Mouse (Mus musculus) heart, embryonic 11.5 days (tissue): ENCODE measurements around the gene Bcl2a1c. TPM values are rescaled to one million over a fixed set of nuclear protein-coding genes. Genes with fewer than 3 reads are reported as not detected.
"Not testable (repeated sequence)": the region's sequence is repeated elsewhere in the genome, so short reads cannot be mapped to it uniquely, and the experiment has no call there.

Experiments used
- ATAC-seq: fragments of 200-750 bp; cut with Nextera tagmentation; replicated peaks from 2 replicates; pipeline ENCODE4 v1.8.0; 2017; ENCODE audit warnings: moderate library complexity; ENCODE audit not compliant: insufficient number of reproducible peaks, low FRiP score, low TSS enrichment
- H3K27ac ChIP-seq: fragments of 300-500 bp; sonication (generic); 2 replicates; pipeline ENCODE4 v1.5.1; 2014; ENCODE audit warnings: mild to moderate bottlenecking, low read depth, low read length
- H3K27me3 ChIP-seq: fragments of 300-500 bp; sonication (generic); 2 replicates; pipeline ENCODE4 v1.6.1; 2014; ENCODE audit warnings: mild to moderate bottlenecking, low read length, mixed read lengths; ENCODE audit not compliant: control insufficient read depth, insufficient read depth
- H3K36me3 ChIP-seq: fragments of 300-500 bp; sonication (generic); 2 replicates; pipeline ENCODE4 v1.6.1; 2014; ENCODE audit warnings: mild to moderate bottlenecking, low read length, moderate library complexity, mixed read lengths; ENCODE audit not compliant: control insufficient read depth, insufficient read depth
- H3K4me1 ChIP-seq: fragments of 300-500 bp; sonication (generic); 2 replicates; pipeline ENCODE4 v1.6.1; 2014; ENCODE audit warnings: low read length; ENCODE audit not compliant: control insufficient read depth, insufficient read depth
- H3K4me2 ChIP-seq: fragments of 300-500 bp; sonication (generic); 2 replicates; pipeline ENCODE4 v1.6.1; 2014; ENCODE audit warnings: mild to moderate bottlenecking, moderate library complexity
- H3K4me3 ChIP-seq: fragments of 300-500 bp; sonication (generic); 2 replicates; pipeline ENCODE4 v1.5.1; 2014; ENCODE audit warnings: low read depth, low read length
- H3K9ac ChIP-seq: fragments of 300-500 bp; sonication (generic); 2 replicates; pipeline ENCODE4 v1.6.1; 2014; ENCODE audit warnings: mild to moderate bottlenecking, low read depth, low read length, moderate library complexity
- H3K9me3 ChIP-seq: fragments of 300-500 bp; sonication (generic); replicated peaks from 2 replicates; pipeline ENCODE4 v1.6.1; 2016; ENCODE audit warnings: low read length; ENCODE audit not compliant: control insufficient read depth
- WGBS: fragments of 180-500 bp; shearing (Covaris S2); extraction: QIAGEN DNeasy Blood & Tissue Kit; methylation state at CpG from one replicate; pipeline ENCODE4 v1.1.7; 2014; ENCODE audit not compliant: insufficient replicate concordance; 5-methylcytosine and 5-hydroxymethylcytosine counted together
- polyA plus RNA-seq: library from polyadenylated mRNA; unstranded; fragments of >200 nt; fragmentation: Nextera tagmentation; extraction: Ambion mirVana; gene quantifications from 2 replicates; pipeline ENCODE4 v1.2.1, GENCODE M21; 2014

Bcl2a1c gene
- polyA plus RNA-seq, 1 experiment from 2014 or later: not detected

GRCm38 (mm10) chr9:114371717-114372116 is 41.8 kb downstream of the Bcl2a1c start:
- H3K9ac ChIP-seq, H3K4me2 ChIP-seq, H3K36me3 ChIP-seq, H3K4me3 ChIP-seq, H3K27me3 ChIP-seq, ATAC-seq, H3K27ac ChIP-seq, H3K4me1 ChIP-seq, H3K9me3 ChIP-seq: not testable (repeated sequence)
- WGBS: 30% methylated on average over 5 of the region's 5 CpGs

- Histone ChIP-seq H3K4me3 (no peak overlapping the region), H3K27ac (no peak overlapping the region), H3K9me3 (no peaks in the 10 kb centered on the region), H3K4me2 (no peak overlapping the region), H3K9ac (no peak overlapping the region), H3K4me1 (no peaks in the 10 kb centered on the region; the same call in 1 of the 2 replicates), H3K36me3 (peaks cover 7% of the 10 kb centered on the region; the same call in 1 of the 2 replicates), H3K27me3 (no peaks in the 10 kb centered on the region)
- 80% methylated on average over 10 of the region's 10 CpGs for WGBS
- ATAC-seq: no peak
Measured at GRCm38 (mm10) chr9:114375276-114375962, 45.5 kb downstream of the Bcl2a1c start.

- no peak overlapping the region for H3K4me3 ChIP-seq
- no peak overlapping the region for H3K4me2 ChIP-seq
- no peaks in the 10 kb centered on the region for H3K9me3 ChIP-seq
- H3K27ac ChIP-seq: no peak overlapping the region
- H3K36me3 ChIP-seq: peaks cover 9% of the 10 kb centered on the region; the same call in 1 of the 2 replicates
- H3K4me1 ChIP-seq: no peaks in the 10 kb centered on the region; the same call in 1 of the 2 replicates
- WGBS: 75% methylated on average over 10 of the region's 10 CpGs
- 0 out of 2 replicates have a peak, but pooled peaks have one; percentile 42 for ATAC-seq
- H3K9ac ChIP-seq: no peak overlapping the region
- H3K27me3 ChIP-seq: no peaks in the 10 kb centered on the region
Measured at GRCm38 (mm10) chr9:114377168-114377567, 47.2 kb downstream of the Bcl2a1c start.

- H3K4me3 ChIP-seq: no peak overlapping the region
- H3K4me2 ChIP-seq: no peak overlapping the region
- no peak overlapping the region for H3K27ac ChIP-seq
- H3K9me3 ChIP-seq: no peaks in the 10 kb centered on the region
- H3K36me3 ChIP-seq: peaks cover 10% of the 10 kb centered on the region; the same call in 1 of the 2 replicates
- no peak for ATAC-seq
- H3K9ac ChIP-seq: no peak overlapping the region
- H3K4me1 ChIP-seq: no peaks in the 10 kb centered on the region; the same call in 1 of the 2 replicates
- no peaks in the 10 kb centered on the region for H3K27me3 ChIP-seq
- WGBS: 76% methylated on average over 12 of the region's 12 CpGs
Measured at GRCm38 (mm10) chr9:114379871-114380270, 49.9 kb downstream of the Bcl2a1c start.

Other genes starting within 250 kb of the Bcl2a1c start
- 129 and 138 TPM in 2 replicates for gene Crtap, start 60.5 kb downstream of the Bcl2a1c start, polyA plus RNA-seq
- gene Glb1, start 70.9 kb downstream of the Bcl2a1c start, polyA plus RNA-seq: 39.6 and 46.2 TPM in 2 replicates
- 4.3 and 6.3 TPM in 2 replicates for gene Tmppe, start 71.0 kb downstream of the Bcl2a1c start, polyA plus RNA-seq
- gene Ccr4, start 174.8 kb downstream of the Bcl2a1c start, polyA plus RNA-seq: not detected in 2 replicates
- 0.54 and 0.90 TPM in 2 replicates for gene C130032M10Rik, start 185.6 kb downstream of the Bcl2a1c start, polyA plus RNA-seq
- gene Trim71, start 234.2 kb downstream of the Bcl2a1c start, polyA plus RNA-seq: 1.00 and 1.1 TPM in 2 replicates